Mouse (Mus musculus) MEL (cell line): ENCODE results near the gene Tbc1d24.
A peak's percentile ranks its signal among the peaks of the same experiment; 100 is the strongest.

Source experiments
- CHD1 ChIP-seq: IDR thresholded peaks from 2 replicates; pipeline ENCODE4 v1.6.1; 2012; ENCODE audit warnings: low read depth, mild to moderate bottlenecking, inconsistent platforms, low read length, improper control_type of control experiment
- CHD2 ChIP-seq: IDR thresholded peaks from 2 replicates; pipeline ENCODE4 v1.6.1; 2011; ENCODE audit warnings: low read length, improper control_type of control experiment
- CTCF ChIP-seq, 3 experiments: IDR thresholded peaks in 2 of 3; conservative IDR thresholded peaks in 1 of 3; 2 replicates each; pipeline ENCODE4 v1.5.1; 2011 to 2012; ENCODE audit warnings: low read length in 3 of 3, low read depth in 2 of 3, mild to moderate bottlenecking in 2 of 3, improper control_type of control experiment in 1 of 3, inconsistent platforms in 1 of 3, mixed read lengths in 1 of 3, moderate library complexity in 1 of 3; ENCODE audit not compliant: control insufficient read depth in 1 of 3, insufficient read depth in 1 of 3, poor library complexity in 1 of 3, severe bottlenecking in 1 of 3
- ELF1 ChIP-seq: IDR thresholded peaks from 2 replicates; pipeline ENCODE4 v1.6.1; 2014; ENCODE audit warnings: low read depth, mild to moderate bottlenecking, inconsistent platforms, low read length, improper control_type of control experiment, moderate library complexity
- EP300 ChIP-seq, 2 experiments: IDR thresholded peaks; 2 replicates each; pipeline ENCODE4 v1.6.1; 2011; ENCODE audit warnings: improper control_type of control experiment in 2 of 2, low read length in 2 of 2, low read depth in 1 of 2, mild to moderate bottlenecking in 1 of 2
- ETS1 ChIP-seq: IDR thresholded peaks from 2 replicates; pipeline ENCODE4 v1.6.1; 2012; ENCODE audit warnings: low read depth, mild to moderate bottlenecking, inconsistent platforms, low read length, improper control_type of control experiment, moderate library complexity
- HCFC1 ChIP-seq: IDR thresholded peaks from 2 replicates; pipeline ENCODE4 v1.6.1; 2012; ENCODE audit warnings: low read depth, mild to moderate bottlenecking, inconsistent platforms, low read length, improper control_type of control experiment, moderate library complexity
- JUND ChIP-seq: IDR thresholded peaks from 2 replicates; pipeline ENCODE4 v1.6.1; 2011; ENCODE audit warnings: low read depth, mild to moderate bottlenecking, improper control_type of control experiment, low read length
- MAFK ChIP-seq: IDR thresholded peaks from 2 replicates; pipeline ENCODE4 v1.6.1; 2011; ENCODE audit warnings: low read depth, mild to moderate bottlenecking, low read length, improper control_type of control experiment, borderline replicate concordance
- MAX ChIP-seq: IDR thresholded peaks from 2 replicates; pipeline ENCODE4 v1.6.1; 2011; ENCODE audit warnings: low read length, improper control_type of control experiment
- POLR2A ChIP-seq, 2 experiments: IDR thresholded peaks; 2 replicates each; pipeline ENCODE4 v1.6.1; 2011 to 2012; ENCODE audit warnings: low read length in 2 of 2, mild to moderate bottlenecking in 2 of 2, control low read depth in 1 of 2, improper control_type of control experiment in 1 of 2, low read depth in 1 of 2, moderate library complexity in 1 of 2; ENCODE audit not compliant: control insufficient read depth in 1 of 2, insufficient read depth in 1 of 2, poor library complexity in 1 of 2
- POLR2AphosphoS2 ChIP-seq: IDR thresholded peaks from 2 replicates; pipeline ENCODE4 v1.6.1; 2011; ENCODE audit warnings: low read length, improper control_type of control experiment
- SMC3 ChIP-seq: IDR thresholded peaks from 2 replicates; pipeline ENCODE4 v1.6.1; 2011; ENCODE audit warnings: low read depth, low read length, improper control_type of control experiment
- TCF12 ChIP-seq: IDR thresholded peaks from 2 replicates; pipeline ENCODE4 v1.6.1; 2014; ENCODE audit warnings: low read depth, mild to moderate bottlenecking, inconsistent platforms, low read length, improper control_type of control experiment, moderate library complexity

DNA sequence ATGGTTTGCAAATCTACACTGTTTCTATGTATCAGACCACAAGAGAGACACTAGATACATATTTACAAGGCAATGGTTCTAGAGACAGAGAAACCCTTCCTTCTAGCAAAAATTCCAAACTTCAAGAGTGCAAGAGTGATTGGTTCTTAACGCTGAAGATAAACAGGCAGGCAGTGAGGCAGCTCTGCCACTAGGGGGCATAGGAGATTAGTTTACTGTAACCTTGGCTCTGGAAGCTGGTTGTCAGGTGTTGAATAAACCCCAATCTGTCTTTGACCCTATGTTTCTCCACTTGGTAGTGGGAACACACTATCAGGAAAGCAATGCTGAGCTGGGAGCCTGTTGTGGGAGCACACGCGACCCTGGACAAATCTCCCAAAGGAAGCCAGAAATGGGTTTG, 31.9 kb downstream of the Tbc1d24 start:
- TF ChIP-seq POLR2A (IDR thresholded peaks at IDR 0.05; ENCODE audit: control insufficient read depth in 1 of 2, insufficient read depth in 1 of 2, low read depth in 1 of 2, low read length in 2 of 2, poor library complexity in 1 of 2) (no peak), TCF12 (no peak), CTCF (IDR thresholded peaks at IDR 0.05 in 2 of 3, conservative IDR thresholded peaks at IDR 0.05 in 1 of 3; ENCODE audit: control insufficient read depth in 1 of 3, insufficient read depth in 1 of 3, low read depth in 2 of 3, low read length in 3 of 3, poor library complexity in 1 of 3, severe bottlenecking in 1 of 3) (peak; percentile 79 to 97 (median 94)), HCFC1 (peak; percentile 38; the same call in 1 of the 2 replicates), MAX (no peak; the same call in 1 of the 2 replicates), POLR2AphosphoS2 (no peak), ELF1 (no peak), JUND (no peak), SMC3 (peak; percentile 89), EP300 (IDR thresholded peaks at IDR 0.05; ENCODE audit: low read depth in 1 of 2, low read length in 2 of 2) (no peak), MAFK (no peak), ETS1 (0 out of 2 replicates have a peak, but pooled peaks have one; percentile 8), CHD1 (no peak), CHD2 (no peak)
